Mouse (Mus musculus) urinary bladder, postnatal 36 days (tissue): ENCODE data around the gene Wdr13.
"Not testable (repeated sequence)": the region's sequence is repeated elsewhere in the genome, so short reads cannot be mapped to it uniquely, and the experiment has no call there.

Experiments
- DNase-seq, 2 experiments: peaks; one replicate each; pipeline ENCODE4 v3.0.0; 2022; ENCODE audit warnings: low spot score in 2 of 2, mixed read lengths in 1 of 2

The Wdr13 gene

DNA sequence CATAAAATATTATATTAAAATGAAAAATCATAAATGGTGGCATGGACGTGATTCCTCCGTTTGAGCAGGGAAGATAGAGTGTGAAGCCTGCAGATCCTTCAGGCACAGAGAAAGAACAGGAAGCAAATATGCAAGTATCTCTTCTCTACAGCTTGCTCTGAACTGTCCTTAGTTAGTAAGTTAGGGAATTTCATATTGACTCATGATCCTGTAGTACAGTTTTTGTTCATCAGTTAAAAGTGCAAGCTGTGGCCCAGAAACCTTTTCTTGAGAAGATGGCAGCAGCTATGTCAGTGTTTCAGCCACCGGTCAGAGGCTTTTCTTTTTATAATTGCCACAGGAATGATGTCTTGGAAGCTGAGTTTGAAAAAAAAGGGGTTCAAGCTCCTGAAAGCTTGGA is 27.7 kb downstream of the Wdr13 start:
- DNase-seq = no peak

DNA sequence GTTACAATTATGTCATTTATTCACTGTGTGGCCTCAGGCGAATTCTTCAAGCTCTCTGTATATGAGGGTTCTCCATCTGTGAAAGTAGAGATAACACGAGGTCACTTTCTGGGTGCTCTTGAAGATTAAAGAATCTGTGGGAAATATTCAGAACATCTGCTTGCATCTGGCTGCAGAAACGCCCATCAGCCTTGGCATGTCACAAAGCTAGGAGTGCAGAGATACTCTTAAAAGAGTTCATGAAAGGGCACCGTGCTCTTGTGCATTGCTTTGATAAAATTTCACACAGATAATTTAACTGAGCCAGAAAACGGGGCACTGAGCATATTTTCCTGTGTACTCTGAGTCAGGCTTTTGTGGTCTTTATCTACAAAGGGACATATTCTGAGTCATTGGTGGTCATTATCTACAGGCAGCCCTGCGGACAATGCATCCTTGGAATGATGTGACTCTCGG is 30.5 kb downstream of the Wdr13 start:
- DNase-seq = no peak

DNA sequence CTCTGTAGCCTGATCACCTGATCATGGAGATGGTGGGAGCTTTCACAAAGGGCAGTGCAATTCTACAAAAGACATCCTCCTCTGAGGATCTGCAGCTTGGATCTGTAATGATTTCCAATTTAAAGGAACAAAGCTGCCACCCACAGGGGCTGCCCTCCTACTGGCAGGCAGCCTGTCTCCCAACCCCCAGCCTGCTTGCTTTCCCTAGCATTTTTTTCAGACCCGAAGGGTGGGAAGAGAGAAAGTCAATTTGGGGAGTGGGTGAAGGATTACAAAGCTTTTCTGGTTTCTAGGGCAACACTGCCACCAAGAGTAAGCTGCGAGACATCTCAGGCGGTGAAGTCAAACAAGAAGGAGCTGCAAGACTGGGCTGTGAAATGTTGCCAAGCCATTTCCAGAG is 31.7 kb downstream of the Wdr13 start:
- DNase-seq = no peak

DNA sequence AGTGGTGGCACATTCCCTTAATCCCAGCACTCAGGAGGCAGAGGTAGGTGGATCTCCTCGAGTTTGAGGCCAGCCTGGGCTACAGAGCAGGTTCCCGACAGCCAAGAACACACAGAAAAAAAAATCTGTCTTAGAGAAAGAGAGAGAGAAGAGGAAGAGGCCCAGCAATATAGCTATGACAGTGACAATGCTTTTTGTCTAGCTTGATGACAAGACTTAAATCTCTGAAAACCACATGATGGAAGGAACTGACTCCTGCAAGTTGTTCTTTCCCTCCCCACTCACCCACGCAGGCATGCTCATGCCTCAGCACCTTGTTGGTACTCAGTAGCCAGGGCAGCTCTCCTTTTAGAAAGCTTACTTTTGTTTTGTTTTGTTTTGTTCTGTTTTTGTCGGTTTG is 33.3 kb downstream of the Wdr13 start:
- DNase-seq = no peak

DNA sequence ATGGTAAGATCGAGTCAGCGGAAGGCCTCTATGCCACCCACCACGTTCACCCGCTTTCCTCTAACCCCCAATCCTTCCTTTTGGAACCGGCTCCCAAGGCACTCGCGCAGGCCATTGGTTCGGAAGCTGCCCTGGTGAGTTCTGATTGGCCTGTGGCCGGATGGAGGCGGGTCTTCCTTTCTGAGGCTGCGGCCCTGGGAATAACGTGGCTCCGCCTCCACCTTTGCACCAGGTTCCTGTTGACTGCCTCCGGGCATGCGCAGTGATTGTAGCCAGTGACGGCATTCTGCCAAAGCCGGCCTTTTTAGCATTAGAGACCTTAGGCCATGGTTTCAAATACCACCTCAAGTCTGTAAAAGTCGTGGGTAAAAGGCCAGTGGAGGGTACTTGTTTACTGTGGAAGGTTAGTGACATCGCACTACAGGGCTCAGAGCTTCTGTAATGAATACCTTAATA is 35.9 kb downstream of the Wdr13 start:
- peak; percentile 88 to 95 for DNase-seq

DNA sequence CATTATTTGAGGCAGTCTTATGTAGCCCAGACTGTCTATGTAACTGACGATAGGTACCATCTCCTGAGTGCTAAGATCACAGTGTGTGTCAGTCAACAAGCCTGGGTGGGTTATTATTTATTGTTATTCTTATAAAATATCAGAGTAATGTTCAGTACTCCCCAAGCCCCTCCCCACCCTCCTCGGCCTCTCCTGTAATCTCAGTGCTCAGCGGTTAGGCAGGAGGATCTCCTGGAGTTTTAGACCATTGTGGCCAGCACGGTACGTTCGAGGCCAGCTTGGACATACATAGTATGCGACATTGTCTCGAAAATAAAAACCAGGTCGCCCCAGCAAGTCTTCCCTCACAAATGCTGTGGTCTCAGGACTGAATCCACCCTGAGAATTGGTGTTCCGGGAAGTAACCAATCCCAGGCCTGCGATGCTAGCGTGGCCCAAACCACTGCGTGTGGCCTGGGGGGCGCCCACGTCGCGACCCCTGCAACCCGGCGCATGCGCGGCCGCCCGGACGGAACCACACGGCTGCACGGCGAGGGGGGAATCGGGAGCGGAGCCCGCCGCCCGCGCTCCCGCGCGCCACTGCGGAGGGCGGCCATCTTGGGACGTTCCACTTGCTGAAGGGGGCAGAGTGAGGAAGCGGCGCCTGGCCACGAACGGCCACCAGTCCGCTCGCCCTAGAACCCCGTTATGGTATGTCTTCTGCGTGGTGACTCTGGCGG is 36.5 kb downstream of the Wdr13 start:
- peak in 1 of 2 experiments; percentile 88 for DNase-seq

DNA sequence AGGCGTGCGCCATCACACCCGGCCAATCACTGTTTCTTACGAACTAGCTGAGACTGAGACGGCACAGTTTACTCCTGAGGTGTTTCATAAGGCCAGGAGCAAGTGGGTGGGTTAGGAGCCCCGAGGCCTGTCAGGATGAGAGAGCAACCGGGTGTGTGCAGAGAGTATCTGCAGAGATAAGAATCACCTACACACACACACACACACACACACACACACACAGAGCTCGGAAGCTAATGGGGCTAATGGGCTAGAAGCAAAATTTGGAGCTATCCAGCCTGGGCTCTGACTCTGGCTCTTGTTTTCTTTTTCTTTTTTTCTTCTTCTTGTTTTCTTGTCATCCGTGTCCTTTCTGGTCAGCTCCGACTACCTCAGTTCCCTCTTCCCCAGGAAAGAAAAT is 37.1 kb downstream of the Wdr13 start:
- no peak for DNase-seq

DNA sequence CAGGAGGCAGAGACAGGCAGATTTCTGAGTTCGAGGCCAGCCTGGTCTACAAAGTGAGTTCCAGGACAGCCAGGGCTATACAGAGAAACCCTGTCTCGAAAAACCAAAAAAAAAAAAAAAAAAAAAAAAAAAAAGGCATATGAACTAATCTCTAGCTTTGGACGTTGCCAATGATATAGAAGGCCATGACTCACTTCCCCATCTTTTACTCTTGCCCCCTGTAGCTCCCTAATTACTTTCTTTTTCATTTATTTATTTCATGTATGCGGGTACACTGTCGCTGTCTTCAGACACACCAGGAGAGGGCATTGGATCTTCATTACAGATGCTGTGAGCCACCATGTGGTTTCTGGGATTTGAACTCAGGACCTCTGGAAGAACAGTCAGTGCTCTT is 41.7 kb downstream of the Wdr13 start:
- DNase-seq = not testable (repeated sequence)

DNA sequence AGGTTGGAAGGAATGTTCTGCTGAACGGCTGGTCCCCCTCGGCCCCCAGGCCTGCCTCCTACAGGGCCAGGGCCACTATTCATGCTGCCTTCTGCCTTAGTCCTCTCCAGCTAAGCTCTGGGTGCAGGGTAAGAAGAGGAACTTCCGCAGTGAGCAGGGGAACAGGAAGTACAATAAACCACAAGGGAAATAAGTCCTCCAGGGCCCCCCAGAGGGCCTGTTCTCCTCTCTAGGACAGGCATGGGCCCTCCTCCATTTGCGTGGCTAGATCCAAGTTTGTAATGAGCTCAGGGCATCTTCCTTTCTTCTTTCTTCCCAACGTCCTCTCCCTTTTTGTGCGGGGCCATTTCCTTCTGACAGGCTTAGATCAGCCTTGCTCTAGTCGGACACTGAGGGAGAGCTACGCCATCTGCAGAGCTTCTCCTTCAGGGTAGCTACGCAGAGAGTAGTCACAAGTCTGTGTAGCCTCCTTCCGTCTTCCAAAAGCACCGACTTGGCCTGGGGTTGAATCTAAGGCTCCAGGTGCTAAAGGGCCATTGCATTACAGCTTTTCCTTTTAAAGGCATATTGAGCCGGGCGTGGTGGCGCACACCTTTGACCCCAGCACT is 42.2 kb downstream of the Wdr13 start, which contains the start of gene Was:
Gene Was (minus strand): TSS at position 153 of the 608 bp plus-strand sequence.
- DNase-seq = no peak

DNA sequence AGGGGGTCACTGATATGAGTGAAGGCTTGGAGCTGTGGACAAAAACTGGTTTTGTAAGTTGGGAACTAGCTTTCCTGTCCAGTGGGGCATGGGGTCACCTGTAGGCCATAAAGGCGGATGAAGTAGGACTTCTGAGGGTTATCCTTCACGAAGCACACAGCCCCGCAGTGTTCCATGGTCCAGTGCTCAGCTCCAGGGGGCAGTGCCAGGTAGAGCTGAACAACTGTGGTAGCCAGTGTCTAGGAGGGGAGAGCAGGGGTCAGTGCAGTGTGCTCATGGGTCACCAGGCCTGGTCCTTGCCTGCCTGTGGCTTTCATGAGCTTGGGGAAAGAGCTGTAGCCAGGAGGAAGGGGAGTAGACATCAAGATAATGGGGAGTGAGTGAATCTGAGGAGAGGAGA is 42.9 kb downstream of the Wdr13 start:
- DNase-seq = no peak

DNA sequence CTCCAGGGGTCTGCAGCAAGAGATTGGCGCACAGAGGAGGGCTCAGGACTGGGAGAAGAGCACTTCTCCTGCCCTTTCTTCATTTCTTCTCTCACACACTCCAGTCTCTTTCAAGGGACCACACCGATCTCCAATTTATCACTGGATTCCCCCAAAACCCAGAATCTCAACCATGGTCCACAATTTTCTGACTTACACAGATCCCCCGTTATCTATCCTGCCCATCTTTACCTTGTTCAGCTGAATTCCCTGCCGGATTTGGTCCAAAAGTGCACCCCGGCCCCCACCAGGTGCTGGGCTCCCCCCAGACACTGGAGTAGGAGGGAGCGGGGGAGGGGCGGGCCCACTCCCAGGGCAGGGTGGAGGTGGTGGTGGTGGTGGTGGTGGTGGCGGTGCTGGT is 47.1 kb downstream of the Wdr13 start:
- no peak for DNase-seq

DNA sequence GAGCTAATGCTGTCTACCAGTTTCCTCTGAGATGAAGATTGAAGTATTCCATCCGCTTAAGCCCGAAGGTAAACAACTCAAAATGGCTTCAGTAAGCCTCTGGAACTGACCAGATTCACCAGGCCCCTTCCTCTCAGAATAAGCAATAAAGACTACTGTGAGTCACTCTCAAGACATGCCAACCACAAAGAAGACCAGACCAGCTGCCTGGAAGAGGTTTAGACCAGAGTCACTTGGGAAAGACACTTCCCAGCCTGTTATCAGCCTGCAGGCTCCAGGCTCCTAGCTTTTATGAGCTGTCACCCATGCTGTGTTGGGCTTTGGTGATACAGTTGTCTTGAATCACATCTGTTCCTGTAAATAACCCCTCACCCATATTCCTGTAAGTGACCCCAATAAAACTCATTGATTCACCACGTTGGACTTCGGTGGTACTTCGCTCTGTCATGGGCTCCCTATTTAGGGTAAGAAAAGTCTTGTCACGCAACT is 47.9 kb downstream of the Wdr13 start:
- DNase-seq = no peak

DNA sequence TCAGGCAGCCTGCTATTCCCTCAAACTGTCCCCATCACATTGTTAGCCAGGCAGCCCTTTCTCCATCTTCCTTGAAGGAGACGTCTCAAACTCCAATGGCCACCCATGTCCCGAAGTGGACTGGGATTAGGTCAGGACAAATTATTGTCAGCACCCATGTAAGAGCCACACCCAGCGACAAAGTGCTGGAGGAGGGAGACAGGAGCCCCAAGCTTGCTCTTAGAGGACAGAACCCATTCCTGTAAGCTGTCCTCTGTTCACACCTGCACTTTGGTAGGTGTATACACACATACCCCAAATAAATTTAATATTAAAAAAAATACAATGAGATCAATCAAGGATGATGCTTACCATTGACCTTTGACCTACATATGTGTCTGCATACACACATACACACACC is 57.6 kb downstream of the Wdr13 start:
- DNase-seq = no peak

DNA sequence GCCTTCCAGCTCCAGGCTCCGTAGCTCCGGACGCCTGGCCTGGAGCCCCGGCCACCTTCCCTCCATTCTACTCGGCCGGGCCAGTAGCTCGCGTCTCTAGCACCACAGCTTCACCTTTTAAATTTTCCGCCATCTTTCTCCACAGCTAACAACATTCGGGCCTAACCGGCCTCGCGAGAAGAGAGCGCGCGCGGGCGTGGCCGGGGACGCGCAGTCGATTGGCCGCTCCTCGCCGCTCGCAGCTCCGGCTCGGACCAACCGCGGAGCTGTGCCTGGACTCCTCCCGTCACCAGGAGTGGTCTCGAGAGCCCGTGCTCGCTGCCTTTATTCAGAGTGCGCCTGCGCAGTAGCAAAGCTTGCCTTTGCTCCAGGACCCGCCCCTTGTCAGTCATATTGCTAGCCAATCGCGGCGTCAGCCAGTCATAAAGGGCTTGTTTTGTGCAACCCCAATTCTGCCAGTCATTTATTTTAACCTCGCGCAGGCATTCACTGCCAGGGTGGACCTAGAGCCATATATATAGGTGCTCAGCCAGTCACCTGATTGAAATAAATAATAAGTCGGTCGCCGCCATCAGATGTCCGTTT is 58.2 kb downstream of the Wdr13 start, which contains the start of gene Suv39h1:
Gene Suv39h1 (minus strand): TSS at position 331 of the 585 bp plus-strand sequence.
- peak; percentile 74 to 92 for DNase-seq

DNA sequence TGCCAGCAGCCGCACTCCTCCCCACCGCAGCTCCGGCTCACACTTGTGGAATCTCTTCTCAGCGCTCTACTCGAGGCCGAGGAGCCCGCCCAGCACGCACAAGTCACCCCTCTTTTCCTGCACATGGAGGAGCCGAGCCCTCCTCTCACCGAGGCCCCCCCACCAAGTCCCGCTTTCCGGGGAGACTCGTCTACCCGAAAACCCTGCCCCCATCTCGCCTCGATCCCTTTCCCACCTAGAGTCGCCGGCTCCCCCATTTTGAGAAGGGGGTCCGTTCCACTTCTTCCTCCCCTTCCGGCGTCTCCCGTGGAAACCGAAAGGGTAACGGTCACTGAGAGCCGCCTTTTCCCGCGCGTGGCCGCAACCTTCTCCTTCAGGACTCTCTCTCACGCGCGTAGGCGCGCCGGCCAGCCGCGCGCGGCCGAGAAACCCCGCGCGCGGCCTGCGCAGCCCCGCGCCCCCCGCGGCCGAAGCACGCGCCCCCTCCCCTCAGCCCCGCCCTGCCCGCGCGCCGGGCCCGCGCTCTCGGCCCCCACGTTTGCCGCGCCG is 58.7 kb downstream of the Wdr13 start:
- DNase-seq = no peak
